Mouse (Mus musculus) ES-E14 (cell line): ENCODE data around the gene Fau.

ENCODE experiments used
- CHD2 ChIP-seq: IDR thresholded peaks from 2 replicates; pipeline ENCODE4 v1.6.1; 2014; ENCODE audit warnings: mild to moderate bottlenecking, low read depth, low read length, inconsistent platforms
- HCFC1 ChIP-seq: IDR thresholded peaks from 2 replicates; pipeline ENCODE4 v1.6.1; 2012; ENCODE audit warnings: low read length, inconsistent platforms, borderline replicate concordance; ENCODE audit not compliant: insufficient read depth
- ZNF384 ChIP-seq: IDR thresholded peaks from 2 replicates; pipeline ENCODE4 v1.6.1; 2012; ENCODE audit warnings: low read depth, low read length, inconsistent platforms

DNA sequence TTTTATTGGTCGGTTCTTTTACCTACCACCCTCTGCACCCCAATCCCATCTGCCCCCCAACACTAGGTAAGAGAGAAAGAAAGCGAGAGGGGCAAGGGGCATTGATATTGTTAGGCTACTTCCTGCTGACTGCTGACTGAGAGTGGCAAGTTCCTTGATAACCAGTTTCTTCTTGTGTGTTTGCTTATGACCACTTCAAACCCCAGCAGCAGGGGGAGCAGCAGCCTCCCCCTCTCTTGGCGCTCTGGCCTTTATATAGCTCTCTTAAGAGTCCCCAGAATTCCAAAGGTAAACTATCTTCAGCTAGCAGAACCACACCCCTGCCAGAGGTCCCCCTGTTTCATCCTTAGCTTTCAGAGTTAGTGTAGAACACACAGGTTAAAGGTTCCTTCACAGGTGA is 37.4 kb upstream of the Fau start:
- no peak for TF ChIP-seq ZNF384
- TF ChIP-seq CHD2 = no peak
- TF ChIP-seq HCFC1 = no peak
